Comparison of ENCODE assay signal across 7 mouse cellular contexts in genomic region chr2:80969354-80969753, GRCm38 (mm10).
A peak's percentile ranks its signal among the peaks of the same experiment; 100 is the strongest.
DNase-seq lines count a peak whose midpoint lies in the region; ATAC-seq and TF ChIP-seq lines count a peak whose summit lies in the region.

No protein-coding gene starts in this region.

- no peaks in the 10 kb centered on the region; the same call in 1 of the 2 replicates for H3K4me1 ChIP-seq in intestine, embryonic 14.5 days (replicated peaks; ENCODE audit: control insufficient read depth, insufficient read depth, low read length)
- no peaks in the 10 kb centered on the region for H3K4me1 ChIP-seq in intestine, postnatal 0 days (replicated peaks; ENCODE audit: control insufficient read depth, insufficient read depth, low read length)
- peaks cover 22% of the 10 kb centered on the region for H3K4me1 ChIP-seq in heart, embryonic 13.5 days
- no peaks in the 10 kb centered on the region for H3K4me1 ChIP-seq in stomach, postnatal 0 days (replicated peaks; ENCODE audit: control insufficient read depth, insufficient read depth)
- H3K4me1 ChIP-seq in liver, embryonic 11.5 days (replicated peaks; ENCODE audit: control insufficient read depth, insufficient read depth, low read length), result no peaks in the 10 kb centered on the region

- TF ChIP-seq CTCF in intestine, postnatal 0 days (IDR thresholded peaks at IDR 0.05; ENCODE audit: low read depth), result no peak
- no peak for TF ChIP-seq CTCF in stomach, postnatal 0 days (IDR thresholded peaks at IDR 0.05; ENCODE audit: low read depth)

- H3K9ac ChIP-seq in intestine, embryonic 14.5 days (ENCODE audit: low read length), result no peak overlapping the region
- H3K9ac ChIP-seq in intestine, postnatal 0 days (ENCODE audit: low read depth, low read length), result no peak overlapping the region
- H3K9ac ChIP-seq in heart, embryonic 13.5 days, result 0 out of 2 replicates have a peak overlapping the region, but pooled peaks have one; percentile 24
- no peak overlapping the region for H3K9ac ChIP-seq in stomach, postnatal 0 days (ENCODE audit: low read length)
- no peak overlapping the region for H3K9ac ChIP-seq in liver, embryonic 11.5 days (ENCODE audit: low read depth, low read length)

- no peak for ATAC-seq in intestine, embryonic 14.5 days (replicated peaks; ENCODE audit: low FRiP score, low TSS enrichment, low read depth)
- ATAC-seq in intestine, postnatal 0 days, result no peak
- peak; percentile 70; the same call in 1 of the 2 replicates for ATAC-seq in heart, embryonic 13.5 days (ENCODE audit: extremely low read depth, insufficient number of reproducible peaks, low FRiP score, low TSS enrichment)
- ATAC-seq in stomach, postnatal 0 days (ENCODE audit: low FRiP score, low TSS enrichment), result no peak
- ATAC-seq in liver, embryonic 11.5 days (replicated peaks; ENCODE audit: low FRiP score), result no peak

- 30% methylated on average over 5 of the region's 5 CpGs for WGBS in intestine, embryonic 14.5 days
- WGBS in intestine, postnatal 0 days, result 46% methylated on average over 5 of the region's 5 CpGs
- WGBS in heart, embryonic 13.5 days, result 5% methylated on average over 5 of the region's 5 CpGs
- WGBS in stomach, postnatal 0 days, result 29% methylated on average over 5 of the region's 5 CpGs
- 60% methylated on average over 5 of the region's 5 CpGs for WGBS in liver, embryonic 11.5 days

- TF ChIP-seq EP300 in stomach, postnatal 0 days (optimal IDR thresholded peaks at IDR 0.05), result no peak

- no peak overlapping the region; the same call in 1 of the 2 replicates for H3K27ac ChIP-seq in intestine, embryonic 14.5 days (ENCODE audit: low read depth)
- no peak overlapping the region for H3K27ac ChIP-seq in intestine, postnatal 0 days (ENCODE audit: low read depth, low read length)
- H3K27ac ChIP-seq in heart, embryonic 13.5 days (replicated peaks), result peak overlapping the region; percentile 86
- H3K27ac ChIP-seq in stomach, postnatal 0 days (replicated peaks), result no peak overlapping the region
- no peak overlapping the region for H3K27ac ChIP-seq in liver, embryonic 11.5 days (ENCODE audit: low read depth, low read length)

- H3K4me3 ChIP-seq in intestine, embryonic 14.5 days (ENCODE audit: low read depth, low read length), result no peak overlapping the region
- no peak overlapping the region for H3K4me3 ChIP-seq in intestine, postnatal 0 days (ENCODE audit: low read depth, low read length)
- H3K4me3 ChIP-seq in heart, embryonic 13.5 days, result no peak overlapping the region
- H3K4me3 ChIP-seq in stomach, postnatal 0 days (ENCODE audit: low read depth, low read length), result no peak overlapping the region
- no peak overlapping the region for H3K4me3 ChIP-seq in liver, embryonic 11.5 days (ENCODE audit: low read depth, low read length)

- no peak overlapping the region for H3K4me2 ChIP-seq in intestine, embryonic 14.5 days (ENCODE audit: low read length)
- H3K4me2 ChIP-seq in intestine, postnatal 0 days (replicated peaks; ENCODE audit: low read depth), result no peak overlapping the region
- H3K4me2 ChIP-seq in heart, embryonic 13.5 days, result peak overlapping the region; percentile 47
- no peak overlapping the region for H3K4me2 ChIP-seq in stomach, postnatal 0 days (replicated peaks; ENCODE audit: low read depth)
- H3K4me2 ChIP-seq in liver, embryonic 11.5 days, result no peak overlapping the region

- DNase-seq in intestine, embryonic 14.5 days (ENCODE audit: low spot score), result peak; percentile 58
- DNase-seq in cerebellum, postnatal 25 days, result peak; percentile 7 to 33
- peak; percentile 15 to 50 for DNase-seq in left cerebral cortex, adult 9 months (ENCODE audit: low spot score in 2 of 2)
- peak; percentile 17 for DNase-seq in stomach, postnatal 0 days (ENCODE audit: low spot score)
- DNase-seq in liver, embryonic 11.5 days (ENCODE audit: low spot score), result no peak

- no peaks in the 10 kb centered on the region for H3K27me3 ChIP-seq in intestine, embryonic 14.5 days (replicated peaks; ENCODE audit: control insufficient read depth, insufficient read depth, low read length)
- no peaks in the 10 kb centered on the region for H3K27me3 ChIP-seq in intestine, postnatal 0 days (replicated peaks; ENCODE audit: control insufficient read depth, insufficient read depth, low read length)
- H3K27me3 ChIP-seq in heart, embryonic 13.5 days (replicated peaks), result no peaks in the 10 kb centered on the region
- no peaks in the 10 kb centered on the region for H3K27me3 ChIP-seq in stomach, postnatal 0 days (ENCODE audit: control insufficient read depth, insufficient read depth, low read length)
- H3K27me3 ChIP-seq in liver, embryonic 11.5 days (replicated peaks; ENCODE audit: control insufficient read depth, insufficient read depth, low read length), result no peaks in the 10 kb centered on the region

- H3K9me3 ChIP-seq in intestine, embryonic 14.5 days (ENCODE audit: control insufficient read depth, low read length), result no peaks in the 10 kb centered on the region
- no peaks in the 10 kb centered on the region for H3K9me3 ChIP-seq in intestine, postnatal 0 days (ENCODE audit: control insufficient read depth)
- no peaks in the 10 kb centered on the region for H3K9me3 ChIP-seq in heart, embryonic 13.5 days
- no peaks in the 10 kb centered on the region for H3K9me3 ChIP-seq in stomach, postnatal 0 days (ENCODE audit: control insufficient read depth, low read length)
- no peaks in the 10 kb centered on the region for H3K9me3 ChIP-seq in liver, embryonic 11.5 days (ENCODE audit: control insufficient read depth, low read length)

- no peaks in the 10 kb centered on the region for H3K36me3 ChIP-seq in intestine, embryonic 14.5 days (ENCODE audit: control insufficient read depth, insufficient read depth, low read length)
- H3K36me3 ChIP-seq in intestine, postnatal 0 days (ENCODE audit: control insufficient read depth, insufficient read depth), result no peaks in the 10 kb centered on the region
- H3K36me3 ChIP-seq in heart, embryonic 13.5 days, result no peaks in the 10 kb centered on the region
- no peaks in the 10 kb centered on the region for H3K36me3 ChIP-seq in stomach, postnatal 0 days (ENCODE audit: control insufficient read depth, insufficient read depth, low read length)
- H3K36me3 ChIP-seq in liver, embryonic 11.5 days (ENCODE audit: control insufficient read depth, insufficient read depth, low read length), result no peaks in the 10 kb centered on the region
